Mouse (Mus musculus) bone marrow, adult 2 months (tissue): ENCODE data around the gene Erbb2. TPM values are rescaled to one million over a fixed set of nuclear protein-coding genes. Genes with fewer than 3 reads are reported as not detected.

Experiments
- H3K27ac ChIP-seq: fragments of 200-500 bp; 2 replicates; pipeline ENCODE4 v1.5.1; 2012; ENCODE audit warnings: low read depth, mild to moderate bottlenecking, control low read depth, inconsistent platforms, low read length; ENCODE audit not compliant: control insufficient read depth, poor library complexity, insufficient read depth
- H3K4me1 ChIP-seq: fragments of 200-500 bp; 2 replicates; pipeline ENCODE4 v1.6.1; 2011; ENCODE audit warnings: low read length; ENCODE audit not compliant: control insufficient read depth, insufficient read depth
- H3K4me3 ChIP-seq: fragments of 200-500 bp; replicated peaks from 2 replicates; pipeline ENCODE3; 2011; ENCODE audit warnings: mild to moderate bottlenecking, low read depth, low read length, control low read depth; ENCODE audit not compliant: control insufficient read depth
- CTCF ChIP-seq: fragments of 200-500 bp; IDR thresholded peaks from 2 replicates; pipeline ENCODE4 v1.5.1; 2011; ENCODE audit warnings: low read length, control low read depth; ENCODE audit not compliant: control insufficient read depth, insufficient read depth
- POLR2A ChIP-seq: fragments of 200-500 bp; IDR thresholded peaks from 2 replicates; pipeline ENCODE4 v1.6.1; 2011; ENCODE audit warnings: low read depth, mild to moderate bottlenecking, control low read depth, low read length, borderline replicate concordance; ENCODE audit not compliant: control insufficient read depth
- WGBS: fragments of 180-500 bp; shearing (Covaris S2); methylation state at CpG from one replicate; pipeline ENCODE4 v1.1.7; 2018; 5-methylcytosine and 5-hydroxymethylcytosine counted together
- polyA plus RNA-seq: library from polyadenylated mRNA; stranded (reverse); fragments of >200 nt; gene quantifications from 2 replicates; pipeline ENCODE4 v1.2.4, GENCODE M21; 2011; ENCODE audit warnings: low replicate concordance; ENCODE audit not compliant: missing spikeins, insufficient read depth, insufficient read length

The Erbb2 gene
- polyA plus RNA-seq, 1 experiment = 2.4 TPM

DNA sequence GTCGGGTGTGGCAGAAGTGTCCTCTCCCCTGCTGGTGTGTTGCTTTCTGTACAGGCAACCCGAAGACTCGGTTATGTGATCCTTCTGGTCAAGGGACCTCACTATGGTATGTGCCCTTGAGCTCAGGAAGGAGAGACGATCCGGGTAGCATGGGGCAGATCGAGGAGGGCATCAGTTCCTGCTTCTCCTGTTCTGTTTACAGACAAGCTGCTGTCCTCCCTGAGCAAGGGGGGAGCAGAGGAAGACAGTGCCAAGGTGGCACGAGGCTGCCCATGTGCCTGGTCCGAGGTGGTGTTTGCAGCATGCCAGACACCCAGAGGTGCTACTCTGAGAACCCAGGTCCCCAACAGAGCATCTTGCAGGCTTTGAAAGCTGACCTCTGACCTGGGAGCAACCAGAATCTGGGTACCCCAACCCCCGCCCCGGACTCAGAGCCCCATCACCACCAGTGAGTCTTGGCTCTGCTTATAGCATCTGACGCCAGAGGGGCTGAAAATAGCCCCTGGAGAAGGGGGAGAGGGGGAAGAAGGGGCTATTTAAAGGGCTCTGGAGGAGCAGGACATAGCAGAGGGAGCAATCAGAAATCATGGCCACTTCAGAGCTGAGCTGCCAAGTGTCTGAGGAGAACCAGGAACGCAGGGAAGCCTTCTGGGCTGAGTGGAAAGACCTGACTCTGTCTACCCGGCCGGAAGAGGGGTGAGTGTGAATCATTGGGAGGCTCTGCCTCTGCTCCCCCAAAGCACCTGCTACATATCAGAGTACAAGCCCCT, 28.8 kb upstream of the Erbb2 start, which contains the start of gene Tcap:
Tcap (plus strand) TSS at position 551 of the 770 bp plus-strand sequence.
- H3K4me3 ChIP-seq = no peak within 1 kb of the TSS
- no peak for TF ChIP-seq POLR2A
- no peak for TF ChIP-seq CTCF
- H3K4me1 ChIP-seq = no peaks in the 10 kb centered on the region
- WGBS = 67% methylated on average over 14 of the region's 14 CpGs
- H3K27ac ChIP-seq = no peak within 1 kb of the TSS

GRCm38 (mm10) chr11:98384216-98384615, 28.1 kb upstream of the Erbb2 start:
- Histone ChIP-seq H3K27ac (no peak overlapping the region), H3K4me1 (no peaks in the 10 kb centered on the region), H3K4me3 (no peak overlapping the region)
- TF ChIP-seq POLR2A (no peak), CTCF (no peak)
- 79% methylated on average over 20 of the region's 20 CpGs for WGBS

DNA sequence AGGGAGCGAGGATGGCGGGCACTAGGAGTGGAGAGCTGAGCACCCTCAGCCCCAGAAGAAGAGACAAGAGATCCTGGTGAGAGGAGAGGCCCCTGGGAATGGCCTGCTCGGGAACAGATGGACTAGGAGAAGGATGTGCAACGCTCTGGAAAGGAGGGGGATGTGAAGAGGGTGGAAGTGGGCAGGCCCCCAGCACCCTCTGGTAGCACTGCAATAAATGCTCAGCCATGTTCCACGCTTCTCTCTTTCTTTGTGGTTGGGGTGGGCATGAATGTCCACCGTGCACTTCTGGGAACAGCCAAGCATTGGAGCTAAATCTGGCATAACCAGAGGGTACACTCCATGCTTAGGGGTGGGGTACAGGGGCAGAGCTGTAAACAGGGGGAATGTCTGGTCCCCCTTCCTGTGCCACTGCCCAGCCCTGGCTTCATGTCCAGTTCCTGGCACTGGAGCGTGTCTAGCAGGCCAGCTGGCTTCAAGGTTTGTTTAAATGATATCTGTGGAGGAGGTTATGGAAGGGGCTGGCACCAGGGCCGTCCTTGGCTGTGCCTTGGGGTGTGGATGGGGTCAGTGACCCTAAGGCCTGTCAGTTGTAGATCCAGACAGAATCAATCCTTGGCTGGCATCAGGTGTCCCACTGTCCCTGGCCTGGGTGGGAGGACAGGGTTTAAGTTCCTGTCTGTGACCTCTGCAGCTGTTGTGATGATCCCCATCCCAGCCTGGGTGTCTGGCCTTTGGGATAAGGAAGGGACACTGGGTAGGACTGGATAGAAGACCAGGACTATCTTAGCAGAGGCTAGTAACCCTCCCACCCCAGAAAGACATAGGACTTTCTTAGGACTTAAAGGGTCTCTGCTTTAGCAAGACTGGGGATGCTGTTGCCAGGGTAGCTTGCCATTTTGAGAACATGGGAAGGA, 27.3 kb upstream of the Erbb2 start:
- TF ChIP-seq CTCF (no peak), POLR2A (no peak)
- WGBS = 71% methylated on average over 8 of the region's 8 CpGs
- H3K4me3 ChIP-seq = no peak overlapping the region
- H3K27ac ChIP-seq = no peak overlapping the region
- no peaks in the 10 kb centered on the region for H3K4me1 ChIP-seq

GRCm38 (mm10) chr11:98385638-98386585, 26.4 kb upstream of the Erbb2 start, which contains the start of gene Pnmt:
Pnmt (plus strand) TSS chr11:98386450.
- TF ChIP-seq CTCF = no peak
- H3K4me3 ChIP-seq = no peak within 1 kb of the TSS
- no peaks in the 10 kb centered on the region for H3K4me1 ChIP-seq
- H3K27ac ChIP-seq = no peak within 1 kb of the TSS
- 54% methylated on average over 25 of the region's 25 CpGs for WGBS

DNA sequence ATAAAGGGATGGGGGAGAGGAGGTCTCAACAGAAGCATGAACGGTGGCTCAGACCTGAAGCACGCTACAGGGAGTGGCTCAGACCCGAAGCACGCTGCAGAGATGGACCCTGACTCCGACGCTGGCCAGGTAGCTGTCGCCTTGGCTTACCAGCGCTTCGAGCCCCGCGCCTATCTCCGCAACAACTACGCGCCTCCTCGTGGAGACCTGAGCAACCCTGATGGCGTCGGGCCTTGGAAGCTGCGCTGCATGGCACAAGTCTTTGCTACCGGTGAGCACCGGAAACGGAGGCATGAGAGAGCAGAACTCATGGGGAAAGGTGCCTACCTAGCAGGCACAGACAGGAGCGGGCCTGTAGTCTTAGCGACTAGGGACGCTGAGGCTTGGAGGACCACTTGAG, 25.7 kb upstream of the Erbb2 start:
- 20% methylated on average over 24 of the region's 24 CpGs for WGBS
- H3K27ac ChIP-seq = no peak overlapping the region
- H3K4me3 ChIP-seq = no peak overlapping the region
- no peaks in the 10 kb centered on the region for H3K4me1 ChIP-seq
- TF ChIP-seq CTCF (no peak), POLR2A (peak; percentile 27; the same call in 1 of the 2 replicates)

GRCm38 (mm10) chr11:98387056-98387577, 25.2 kb upstream of the Erbb2 start:
- H3K4me1 ChIP-seq = no peaks in the 10 kb centered on the region
- H3K27ac ChIP-seq = no peak overlapping the region
- WGBS = 57% methylated on average over 14 of the region's 14 CpGs
- no peak overlapping the region for H3K4me3 ChIP-seq
- TF ChIP-seq POLR2A = no peak
- TF ChIP-seq CTCF = no peak

- H3K4me3 ChIP-seq = no peak overlapping the region
- H3K27ac ChIP-seq = no peak overlapping the region
- WGBS = 85% methylated on average over 10 of the region's 10 CpGs
- TF ChIP-seq POLR2A (no peak), CTCF (no peak)
- H3K4me1 ChIP-seq = peaks cover 2% of the 10 kb centered on the region
Observed at GRCm38 (mm10) chr11:98388282-98388681, 24.0 kb upstream of the Erbb2 start.
